Comparison of ENCODE assay signal across 8 mouse cellular contexts in genomic region chr12:83485911-83486670, GRCm38 (mm10). TPM values are rescaled to one million over a fixed set of nuclear protein-coding genes. Genes with fewer than 3 reads are reported as not detected.
DNase-seq lines count a peak whose midpoint lies in the region; ATAC-seq and TF ChIP-seq lines count a peak whose summit lies in the region.

No protein-coding gene starts in this region.

- peak overlapping the region; percentile 72 for H3K9ac ChIP-seq in forebrain, embryonic 14.5 days (ENCODE audit: low read length)
- peak overlapping the region; percentile 75 for H3K9ac ChIP-seq in hindbrain, postnatal 0 days (replicated peaks; ENCODE audit: low read length)
- peak overlapping the region; percentile 60 for H3K9ac ChIP-seq in midbrain, embryonic 11.5 days (ENCODE audit: low read length)

- DNase-seq in adrenal gland, adult (ENCODE audit: inconsistent age in 2 of 2, low spot score in 1 of 2): peak; percentile 45 to 79
- no peak for DNase-seq in adrenal gland, adult 8-10 months
- DNase-seq in cerebellum, adult 11-12 months: peak; percentile 79
- peak; percentile 57 for DNase-seq in forebrain, embryonic 14.5 days (ENCODE audit: low spot score)
- peak; percentile 43 for DNase-seq in hindbrain, postnatal 0 days (ENCODE audit: low spot score)
- DNase-seq in left cerebral cortex, postnatal 10 days (ENCODE audit: extremely low spot score in 1 of 2, low spot score in 2 of 2): peak; percentile 44 to 57
- DNase-seq in midbrain, embryonic 11.5 days (ENCODE audit: low spot score, missing footprints): peak; percentile 96
- peak; percentile 35 for DNase-seq in splenic B cell, adult 2 months (ENCODE audit: low read depth, low spot score)

- peak overlapping the region; percentile 100 for H3K4me2 ChIP-seq in forebrain, embryonic 14.5 days (ENCODE audit: low read length)
- H3K4me2 ChIP-seq in hindbrain, postnatal 0 days (ENCODE audit: low read depth, low read length): peak overlapping the region; percentile 98
- H3K4me2 ChIP-seq in midbrain, embryonic 11.5 days: peak overlapping the region; percentile 90

- peak overlapping the region; percentile 83; the same call in 1 of the 2 replicates for H3K27ac ChIP-seq in forebrain, embryonic 14.5 days (ENCODE audit: low read depth, low read length)
- H3K27ac ChIP-seq in hindbrain, postnatal 0 days: peak overlapping the region; percentile 90
- peak overlapping the region; percentile 63 for H3K27ac ChIP-seq in midbrain, embryonic 11.5 days (ENCODE audit: low read depth, low read length)

- TF ChIP-seq CTCF in hindbrain, postnatal 0 days (IDR thresholded peaks at IDR 0.05; ENCODE audit: low read depth): no peak

- peak overlapping the region; percentile 65 for H3K4me3 ChIP-seq in forebrain, embryonic 14.5 days (ENCODE audit: low read depth, low read length)
- H3K4me3 ChIP-seq in hindbrain, postnatal 0 days (ENCODE audit: low read length): peak overlapping the region; percentile 81
- H3K4me3 ChIP-seq in midbrain, embryonic 11.5 days (ENCODE audit: low read depth, low read length): peak overlapping the region; percentile 46

- peak; percentile 4; the same call in 1 of the 2 replicates for ATAC-seq in forebrain, embryonic 14.5 days
- ATAC-seq in hindbrain, postnatal 0 days: no peak
- ATAC-seq in midbrain, embryonic 11.5 days (ENCODE audit: low FRiP score): no peak

- no peaks in the 10 kb centered on the region for H3K36me3 ChIP-seq in forebrain, embryonic 14.5 days (ENCODE audit: control insufficient read depth, insufficient read depth, low read length)
- H3K36me3 ChIP-seq in hindbrain, postnatal 0 days (ENCODE audit: insufficient read depth, low read length): no peaks in the 10 kb centered on the region
- no peaks in the 10 kb centered on the region for H3K36me3 ChIP-seq in midbrain, embryonic 11.5 days (ENCODE audit: control insufficient read depth, insufficient read depth, low read length)
- H3K36me3 ChIP-seq in splenic B cell, adult 2 months (ENCODE audit: control insufficient read depth, insufficient read depth, low read length, poor library complexity, severe bottlenecking): no peaks in the 10 kb centered on the region

- under 1% methylated on average over 53 of the region's 53 CpGs for WGBS in forebrain, embryonic 14.5 days
- WGBS in hindbrain, postnatal 0 days: under 1% methylated on average over 53 of the region's 53 CpGs
- WGBS in midbrain, embryonic 11.5 days: under 1% methylated on average over 51 of the region's 53 CpGs

- intact Hi-C loops in left cerebral cortex, postnatal 10 days (cut with DNase I): loop anchor here (5.0 to 10.0 kb wide), 2 partner anchors 151 to 374 kb away; no protein-coding TSS in a partner anchor

- H3K9me3 ChIP-seq in forebrain, embryonic 14.5 days (replicated peaks; ENCODE audit: control insufficient read depth, low read length): no peaks in the 10 kb centered on the region
- H3K9me3 ChIP-seq in hindbrain, postnatal 0 days (ENCODE audit: low read length): no peaks in the 10 kb centered on the region
- H3K9me3 ChIP-seq in midbrain, embryonic 11.5 days (ENCODE audit: control insufficient read depth, low read length): no peaks in the 10 kb centered on the region

- H3K4me1 ChIP-seq in forebrain, embryonic 14.5 days (ENCODE audit: control insufficient read depth, insufficient read depth, low read length): peaks cover 21% of the 10 kb centered on the region
- H3K4me1 ChIP-seq in hindbrain, postnatal 0 days (ENCODE audit: insufficient read depth, low read length): no peaks in the 10 kb centered on the region
- H3K4me1 ChIP-seq in midbrain, embryonic 11.5 days (ENCODE audit: control insufficient read depth, insufficient read depth, low read length): peaks cover 16% of the 10 kb centered on the region

- peaks cover 9% of the 10 kb centered on the region; the same call in 1 of the 2 replicates for H3K27me3 ChIP-seq in forebrain, embryonic 14.5 days (replicated peaks; ENCODE audit: control insufficient read depth, insufficient read depth, low read length)
- H3K27me3 ChIP-seq in hindbrain, postnatal 0 days (ENCODE audit: insufficient read depth, low read length): no peaks in the 10 kb centered on the region
- H3K27me3 ChIP-seq in midbrain, embryonic 11.5 days (ENCODE audit: control insufficient read depth, insufficient read depth, low read length): peaks cover 13% of the 10 kb centered on the region
- peaks cover 7% of the 10 kb centered on the region; the same call in 1 of the 2 replicates for H3K27me3 ChIP-seq in splenic B cell, adult 2 months (ENCODE audit: control insufficient read depth, insufficient read depth, low read length, poor library complexity, severe bottlenecking)

RNA-seq across cellular contexts. Expression of gene Dpf3, which starts 1.4 kb away (rescaled TPM):
- 10 to 100 TPM in 1 of 4 experiments, 1 to 10 TPM in 3; 6.9 to 14.2 (median 9.4) TPM for total RNA-seq in adrenal gland, adult 8-10 months (2022)
- 7.8 and 9.6 TPM in 2 replicates for polyA plus RNA-seq in forebrain, embryonic 14.5 days (2014; fragmentation: Nextera tagmentation; extraction: Ambion mirVana)
- 35.8 and 38.9 TPM in 2 replicates for total RNA-seq in hindbrain, postnatal 0 days (2014; rRNA removed)
- 16.0 and 19.8 TPM in 2 replicates for polyA plus RNA-seq in hindbrain, postnatal 0 days (2015; fragmentation: Nextera tagmentation; extraction: Ambion mirVana)
- 1 to 10 TPM; 7.7 to 8.1 TPM for total RNA-seq in left cerebral cortex, postnatal 10 days (2021)
- polyA plus RNA-seq in midbrain, embryonic 11.5 days (2014; fragmentation: Nextera tagmentation; extraction: Ambion mirVana): 11.3 and 13.7 TPM in 2 replicates

RNA-seq across cellular contexts. Expression of gene Dcaf4, which starts 34.2 kb away (rescaled TPM):
- total RNA-seq in adrenal gland, adult 8-10 months (2022): 10 to 100 TPM; 43.6 to 85.3 (median 57.4) TPM
- 41.9 and 47.2 TPM in 2 replicates for polyA plus RNA-seq in forebrain, embryonic 14.5 days (2014; fragmentation: Nextera tagmentation; extraction: Ambion mirVana)
- 45.0 and 55.6 TPM in 2 replicates for total RNA-seq in hindbrain, postnatal 0 days (2014; rRNA removed)
- 34.5 and 36.9 TPM in 2 replicates for polyA plus RNA-seq in hindbrain, postnatal 0 days (2015; fragmentation: Nextera tagmentation; extraction: Ambion mirVana)
- 10 to 100 TPM; 28.7 to 32.3 TPM for total RNA-seq in left cerebral cortex, postnatal 10 days (2021)
- polyA plus RNA-seq in midbrain, embryonic 11.5 days (2014; fragmentation: Nextera tagmentation; extraction: Ambion mirVana): 21.3 and 23.8 TPM in 2 replicates
